17 mouse cellular contexts compared by ENCODE assay signal in genomic region chr17:50729577-50729976, GRCm38 (mm10).
A peak's percentile ranks its signal among the peaks of the same experiment; 100 is the strongest.
DNase-seq lines count a peak whose midpoint lies in the region; ATAC-seq lines count a peak whose summit lies in the region.
"Had no signal": no experiment of that assay in that cellular context is flagged by ENCODE, and none has a peak within 500 bp of the region (broad histone marks: within the 10 kb centered on the region; RNA-seq: fewer than 3 reads in every experiment).

No protein-coding gene starts in this region.

- no peaks in the 10 kb centered on the region for H3K9me3 ChIP-seq in liver, embryonic 12.5 days (replicated peaks)
- no peaks in the 10 kb centered on the region for H3K9me3 ChIP-seq in liver, embryonic 11.5 days (ENCODE audit: control insufficient read depth, low read length)
- no peaks in the 10 kb centered on the region for H3K9me3 ChIP-seq in embryonic facial prominence, embryonic 15.5 days (replicated peaks)
- no peaks in the 10 kb centered on the region for H3K9me3 ChIP-seq in hindbrain, embryonic 10.5 days
- H3K9me3 ChIP-seq: embryonic facial prominence, embryonic 13.5 days; hindbrain, embryonic 15.5 days had no signal

- H3K27ac ChIP-seq in liver, embryonic 12.5 days: no peak overlapping the region
- no peak overlapping the region for H3K27ac ChIP-seq in liver, embryonic 11.5 days (ENCODE audit: low read depth, low read length)
- H3K27ac ChIP-seq in embryonic facial prominence, embryonic 15.5 days (replicated peaks): no peak overlapping the region
- H3K27ac ChIP-seq in hindbrain, embryonic 10.5 days: no peak overlapping the region
- H3K27ac ChIP-seq: embryonic facial prominence, embryonic 13.5 days; hindbrain, embryonic 15.5 days had no signal

- intact Hi-C loops in left cerebral cortex, postnatal 36 days (cut with DNase I): no loop called here
- intact Hi-C loops in left cerebral cortex, postnatal 4 days (cut with DNase I): no loop called here

- H3K9ac ChIP-seq in liver, embryonic 12.5 days: no peak overlapping the region
- H3K9ac ChIP-seq in liver, embryonic 11.5 days (ENCODE audit: low read depth, low read length): no peak overlapping the region
- H3K9ac ChIP-seq in embryonic facial prominence, embryonic 15.5 days: no peak overlapping the region
- H3K9ac ChIP-seq: embryonic facial prominence, embryonic 13.5 days; hindbrain, embryonic 15.5 days; lung, embryonic 14.5 days had no signal

- no peaks in the 10 kb centered on the region for H3K36me3 ChIP-seq in liver, embryonic 12.5 days
- no peaks in the 10 kb centered on the region for H3K36me3 ChIP-seq in liver, embryonic 11.5 days (ENCODE audit: control insufficient read depth, insufficient read depth, low read length)
- H3K36me3 ChIP-seq in embryonic facial prominence, embryonic 15.5 days: peaks cover 2% of the 10 kb centered on the region; the same call in 1 of the 2 replicates
- H3K36me3 ChIP-seq in hindbrain, embryonic 10.5 days: no peaks in the 10 kb centered on the region
- H3K36me3 ChIP-seq: hindbrain, embryonic 15.5 days had no signal

- no peaks in the 10 kb centered on the region for H3K4me1 ChIP-seq in liver, embryonic 12.5 days
- H3K4me1 ChIP-seq in liver, embryonic 11.5 days (replicated peaks; ENCODE audit: control insufficient read depth, insufficient read depth, low read length): no peaks in the 10 kb centered on the region; the same call in 1 of the 2 replicates
- H3K4me1 ChIP-seq in embryonic facial prominence, embryonic 15.5 days: no peaks in the 10 kb centered on the region
- H3K4me1 ChIP-seq in hindbrain, embryonic 10.5 days (replicated peaks): peaks cover 4% of the 10 kb centered on the region
- H3K4me1 ChIP-seq: embryonic facial prominence, embryonic 13.5 days; hindbrain, embryonic 15.5 days had no signal

- H3K27me3 ChIP-seq in liver, embryonic 12.5 days (replicated peaks): no peaks in the 10 kb centered on the region
- no peaks in the 10 kb centered on the region for H3K27me3 ChIP-seq in liver, embryonic 11.5 days (replicated peaks; ENCODE audit: control insufficient read depth, insufficient read depth, low read length)
- H3K27me3 ChIP-seq in embryonic facial prominence, embryonic 15.5 days: no peaks in the 10 kb centered on the region
- no peaks in the 10 kb centered on the region for H3K27me3 ChIP-seq in hindbrain, embryonic 10.5 days (ENCODE audit: insufficient read depth, poor library complexity, severe bottlenecking)
- H3K27me3 ChIP-seq: embryonic facial prominence, embryonic 13.5 days; hindbrain, embryonic 15.5 days had no signal

- 0 out of 2 replicates have a peak, but pooled peaks have one; percentile 40 for ATAC-seq in liver, embryonic 12.5 days
- no peak for ATAC-seq in liver, embryonic 11.5 days (replicated peaks; ENCODE audit: low FRiP score)
- peak; percentile 88 for ATAC-seq in CD4-positive, CD25-positive, alpha-beta regulatory T cell, adult 4 months
- ATAC-seq in embryonic facial prominence, embryonic 15.5 days (ENCODE audit: insufficient number of reproducible peaks, low FRiP score, low TSS enrichment, low read depth): peak; percentile 58; the same call in 1 of the 2 replicates
- ATAC-seq: forebrain, embryonic 14.5 days had no signal

- WGBS in liver, embryonic 12.5 days (ENCODE audit: insufficient replicate concordance): 32% methylated on average over 6 of the region's 6 CpGs
- 55% methylated on average over 6 of the region's 6 CpGs for WGBS in liver, embryonic 11.5 days
- 80% methylated on average over 6 of the region's 6 CpGs for WGBS in embryonic facial prominence, embryonic 15.5 days
- WGBS in hindbrain, embryonic 10.5 days: 89% methylated on average over 6 of the region's 6 CpGs

- H3K4me3 ChIP-seq in liver, embryonic 12.5 days: no peak overlapping the region
- H3K4me3 ChIP-seq in liver, embryonic 11.5 days (ENCODE audit: low read depth, low read length): no peak overlapping the region
- H3K4me3 ChIP-seq in embryonic facial prominence, embryonic 15.5 days (replicated peaks): no peak overlapping the region
- H3K4me3 ChIP-seq in hindbrain, embryonic 10.5 days: no peak overlapping the region
- H3K4me3 ChIP-seq: embryonic facial prominence, embryonic 13.5 days; hindbrain, embryonic 15.5 days had no signal

- H3K4me2 ChIP-seq in liver, embryonic 12.5 days: no peak overlapping the region
- H3K4me2 ChIP-seq in liver, embryonic 11.5 days: no peak overlapping the region
- H3K4me2 ChIP-seq in embryonic facial prominence, embryonic 15.5 days (replicated peaks): no peak overlapping the region
- H3K4me2 ChIP-seq: embryonic facial prominence, embryonic 13.5 days; hindbrain, embryonic 15.5 days; lung, embryonic 14.5 days; midbrain, embryonic 11.5 days had no signal

- no peak for DNase-seq in liver, embryonic 11.5 days (ENCODE audit: low spot score)
- peak; percentile 43 to 59 for DNase-seq in monocyte, adult 2 months (ENCODE audit: low read depth in 1 of 2, low spot score in 2 of 2)
- DNase-seq in left cerebral cortex, postnatal 36 days (ENCODE audit: low spot score in 2 of 2): no peak
- DNase-seq in left cerebral cortex, postnatal 4 days: no peak
- DNase-seq in hindbrain, embryonic 10.5 days (ENCODE audit: low spot score): no peak
- DNase-seq: cerebellum, adult 11 months; kidney, adult 8-10 months; lung, embryonic 14.5 days; right cerebral cortex, postnatal 4 days; thymus, adult 2 months had no signal

Comparison
In these comparisons a context has a peak if more than half of its experiments do, and no peak if none do; other contexts are left out.
1. DNase-seq: peak in monocyte, adult 2 months (2 of 2); none in liver, embryonic 11.5 days (single experiment), left cerebral cortex, postnatal 36 days (0 of 2), left cerebral cortex, postnatal 4 days (single experiment) and hindbrain, embryonic 10.5 days (single experiment).